Mouse (Mus musculus) fibroblast of lung, adult 2 months (primary cell): ENCODE data around the gene Myo1d.

ENCODE experiments used
- DNase-seq: peaks from one replicate; pipeline ENCODE4 v3.0.0-alpha.2; 2011; ENCODE audit warnings: low read depth

Gene Myo1d

DNA sequence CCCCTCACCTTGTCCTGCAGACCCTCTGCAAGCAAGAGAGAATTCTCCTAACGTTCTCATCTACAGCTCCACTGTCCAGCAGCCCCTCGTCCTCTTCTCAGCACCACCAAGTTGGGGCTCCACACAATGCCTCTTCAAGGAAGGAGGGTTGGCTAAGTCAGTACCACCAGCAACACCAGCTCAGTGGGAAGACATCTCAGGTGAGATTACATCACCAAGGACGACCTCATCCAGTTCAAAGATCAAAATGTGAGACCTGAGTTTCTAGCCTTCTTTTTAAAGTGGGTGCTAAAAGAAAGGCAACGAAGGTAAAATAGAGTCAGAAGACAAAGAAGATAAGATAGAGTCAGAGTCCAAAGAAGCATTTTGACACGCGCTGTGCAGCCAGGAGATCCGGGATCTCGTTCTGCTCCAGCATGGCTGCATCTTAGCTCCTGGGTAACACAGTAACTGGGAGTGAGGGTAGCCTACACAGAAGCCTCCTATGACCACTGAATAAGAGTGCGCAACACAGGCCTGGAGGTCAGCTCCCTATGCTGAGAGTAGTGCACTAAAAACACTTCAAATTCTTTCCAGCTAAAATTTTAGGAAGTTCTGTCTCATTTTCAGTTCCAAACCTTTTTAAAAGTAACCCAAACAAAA lies 56.3 kb downstream of the Myo1d start:
- DNase-seq = no peak

GRCm38 (mm10) chr11:80719014-80719413 lies 60.8 kb downstream of the Myo1d start:
- DNase-seq = no peak

GRCm38 (mm10) chr11:80718036-80718435 lies 61.8 kb downstream of the Myo1d start:
- no peak for DNase-seq

DNA sequence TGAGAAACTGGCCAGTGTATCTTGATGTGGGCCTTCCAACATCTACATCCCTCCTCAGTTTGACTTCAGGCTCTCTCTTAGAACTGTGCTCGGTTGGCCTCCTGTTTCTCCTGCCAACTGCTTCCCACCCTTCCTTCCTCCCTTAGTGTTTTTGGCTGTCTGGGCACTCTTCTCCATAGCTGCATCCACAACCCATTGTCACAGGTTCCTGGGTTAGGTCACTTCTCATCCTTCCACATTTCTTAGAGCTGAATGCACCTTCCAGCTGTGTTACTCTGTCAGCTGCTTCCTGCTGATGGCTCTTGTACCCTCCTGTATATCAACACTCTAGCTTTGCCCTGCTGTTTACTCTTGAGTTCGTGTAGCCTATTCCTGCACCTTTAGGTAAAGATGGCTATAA lies 64.7 kb downstream of the Myo1d start:
- DNase-seq = no peak

GRCm38 (mm10) chr11:80713705-80714104 lies 66.1 kb downstream of the Myo1d start:
- DNase-seq = no peak

GRCm38 (mm10) chr11:80712201-80712600 lies 67.6 kb downstream of the Myo1d start:
- DNase-seq = no peak

DNA sequence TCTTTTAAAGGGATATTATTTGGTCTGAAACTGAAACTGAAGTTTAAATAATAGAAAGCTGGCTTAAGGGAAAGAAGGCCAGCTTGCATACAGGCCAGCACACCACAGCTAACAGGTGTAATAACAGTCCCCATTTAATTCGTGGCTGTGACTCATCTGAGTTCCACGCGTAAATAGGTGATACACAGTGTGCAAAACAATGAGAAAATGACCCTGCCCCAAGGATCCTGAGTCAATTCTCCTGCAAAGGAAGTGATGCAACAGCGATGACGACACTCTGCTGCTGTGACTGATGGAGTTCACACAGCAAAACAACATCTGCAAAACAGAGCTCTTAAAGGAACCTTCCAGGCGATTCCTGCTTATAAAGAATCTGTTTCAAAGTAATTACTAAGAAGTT lies 68.5 kb downstream of the Myo1d start:
- peak; percentile 79 for DNase-seq

- no peak for DNase-seq
These were observed 79.2 kb downstream of the Myo1d start for GRCm38 (mm10) chr11:80700611-80701010.

GRCm38 (mm10) chr11:80698721-80699120 lies 81.1 kb downstream of the Myo1d start:
- DNase-seq = no peak

GRCm38 (mm10) chr11:80696350-80696749 lies 83.5 kb downstream of the Myo1d start:
- peak; percentile 26 for DNase-seq

GRCm38 (mm10) chr11:80684603-80685002 lies 95.2 kb downstream of the Myo1d start:
- DNase-seq = no peak

DNA sequence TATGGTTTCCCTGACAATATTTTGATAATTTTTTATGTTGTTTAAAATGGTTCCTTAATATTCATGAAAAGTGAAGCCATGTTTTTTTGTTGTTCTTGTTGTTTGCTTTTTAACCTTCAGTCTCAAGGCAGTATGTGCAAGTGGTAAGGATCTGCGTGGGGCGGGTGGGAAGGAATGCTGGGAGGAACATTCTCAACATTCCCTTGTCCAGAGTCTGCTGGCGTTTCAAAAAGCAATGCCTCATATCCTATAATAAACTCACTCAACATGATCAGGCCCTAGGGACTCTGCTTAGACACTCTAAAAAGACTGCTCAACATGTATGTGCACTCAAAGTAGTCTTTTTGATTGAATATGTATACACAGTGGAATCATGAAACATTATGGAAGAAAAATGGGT lies 97.1 kb downstream of the Myo1d start:
- no peak for DNase-seq

DNA sequence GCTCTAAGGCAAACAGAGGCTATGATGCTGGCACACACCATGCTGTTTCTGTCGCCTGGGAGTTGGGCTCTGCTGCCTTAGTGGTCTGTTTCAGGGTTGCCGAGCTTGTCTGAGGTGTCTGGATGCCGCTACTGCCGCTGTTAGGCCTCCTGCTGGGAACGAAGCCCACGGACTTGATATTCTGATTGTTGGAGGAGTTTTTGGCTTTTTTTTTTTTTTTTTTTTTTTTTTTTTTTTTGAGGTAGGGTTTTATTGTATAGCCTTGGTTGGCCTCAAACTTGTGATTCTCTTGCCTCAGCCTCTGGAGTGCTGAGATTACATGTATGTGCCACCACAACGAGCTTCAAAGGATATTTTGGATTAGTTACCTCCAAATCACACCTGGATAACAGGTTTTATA lies 106.8 kb downstream of the Myo1d start:
- DNase-seq = no peak

DNA sequence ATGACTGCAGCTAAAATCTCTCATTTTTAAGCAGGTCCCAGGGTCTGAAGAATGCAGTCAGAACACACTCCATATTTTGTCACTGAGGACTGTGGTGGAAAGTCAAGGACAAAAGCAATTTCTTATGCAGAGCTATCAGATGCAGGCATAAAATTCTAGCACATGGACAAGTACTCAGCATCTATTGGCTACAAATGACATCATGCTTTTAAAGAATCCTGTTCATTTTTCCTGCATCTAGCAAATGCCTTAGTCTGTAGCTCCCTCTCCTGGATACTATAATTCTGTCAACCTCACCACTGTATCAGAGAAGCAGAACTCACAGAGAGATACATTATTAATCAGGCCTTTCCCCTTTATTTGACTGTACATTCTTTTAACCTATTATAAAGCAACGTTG lies 109.4 kb downstream of the Myo1d start:
- peak; percentile 36 for DNase-seq

DNA sequence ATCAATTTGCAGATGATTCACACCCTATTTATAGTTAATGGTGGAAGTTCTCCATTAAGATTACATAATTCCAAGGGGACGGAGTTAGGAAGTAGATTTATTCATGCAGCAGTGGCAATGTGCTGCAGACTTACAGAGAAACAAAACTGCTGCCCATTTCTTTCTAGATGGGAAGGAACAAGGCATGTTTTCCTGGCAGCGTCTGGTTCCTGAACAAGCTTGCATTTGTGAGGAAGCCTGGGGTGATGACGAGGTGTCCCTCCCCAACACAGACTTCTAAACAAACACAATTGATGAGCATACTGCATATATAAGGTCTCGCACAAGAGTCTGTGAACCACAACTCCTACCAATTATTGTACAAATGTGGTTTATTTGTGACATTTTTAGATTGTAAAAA lies 109.9 kb downstream of the Myo1d start:
- no peak for DNase-seq

DNA sequence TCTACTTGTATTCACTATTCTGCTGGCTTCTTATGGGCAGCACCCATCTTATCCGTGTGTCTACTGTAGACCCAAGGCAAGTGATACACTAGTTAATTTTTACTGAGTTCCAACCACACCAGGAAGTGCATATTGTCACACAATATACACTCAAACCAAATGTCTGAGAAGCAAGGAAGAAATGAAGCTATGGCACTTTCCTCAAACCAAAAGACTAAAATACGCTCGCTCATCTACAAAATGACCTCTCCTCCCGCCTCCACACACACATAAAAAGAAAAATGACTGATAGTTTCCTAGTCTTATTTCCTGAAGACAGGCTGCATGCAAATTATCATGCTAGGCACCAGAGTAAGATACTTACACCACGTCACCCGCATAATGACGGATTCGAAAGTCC lies 113.6 kb downstream of the Myo1d start:
- no peak for DNase-seq

DNA sequence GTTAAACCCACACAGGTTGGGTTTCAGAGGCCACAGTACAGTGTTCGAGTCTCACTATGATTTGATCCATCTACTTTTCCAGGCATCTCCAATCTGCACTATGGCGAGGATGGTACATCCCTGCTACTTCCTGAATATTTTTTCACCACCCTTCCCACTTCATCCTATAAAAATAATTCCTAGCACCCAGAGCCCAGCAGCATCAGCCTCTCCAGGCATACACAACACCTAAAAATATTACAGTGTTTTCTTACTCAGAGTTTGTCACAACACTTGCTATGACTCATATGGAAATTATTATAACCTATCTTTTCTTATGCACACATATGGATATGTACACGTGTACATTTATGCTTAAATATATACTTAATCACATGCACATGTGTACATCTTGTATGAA lies 115.6 kb downstream of the Myo1d start:
- DNase-seq = no peak

- no peak for DNase-seq
These were observed 134.7 kb downstream of the Myo1d start for GRCm38 (mm10) chr11:80645111-80645510.

- DNase-seq = peak; percentile 42
These were observed 150.6 kb downstream of the Myo1d start for GRCm38 (mm10) chr11:80628992-80629865.

DNA sequence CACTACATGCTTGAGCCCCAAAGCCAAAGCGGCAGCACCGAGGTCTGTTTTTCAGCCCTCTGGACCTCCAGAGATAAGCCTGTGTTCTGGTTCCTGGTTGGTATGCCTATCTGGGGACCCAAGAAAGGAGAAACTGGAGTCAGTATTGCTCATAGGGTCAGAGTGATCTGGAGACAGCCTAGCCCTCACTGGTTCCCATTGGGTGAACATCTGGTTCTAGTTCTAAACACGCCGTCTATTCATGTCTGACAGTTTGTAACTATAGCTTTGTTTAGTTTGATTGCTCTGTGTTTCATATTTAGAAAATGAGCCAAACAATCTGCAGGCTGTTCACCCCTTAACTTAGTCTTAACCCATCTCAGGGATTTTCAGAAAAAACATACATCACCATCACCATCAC lies 151.2 kb downstream of the Myo1d start:
- DNase-seq = no peak

GRCm38 (mm10) chr11:80623038-80623380 lies 156.8 kb downstream of the Myo1d start:
- DNase-seq = no peak

- no peak for DNase-seq
These were observed 157.4 kb downstream of the Myo1d start for GRCm38 (mm10) chr11:80622233-80623037.
